15 mouse cellular contexts compared by ENCODE assay signal in the genomic region with DNA sequence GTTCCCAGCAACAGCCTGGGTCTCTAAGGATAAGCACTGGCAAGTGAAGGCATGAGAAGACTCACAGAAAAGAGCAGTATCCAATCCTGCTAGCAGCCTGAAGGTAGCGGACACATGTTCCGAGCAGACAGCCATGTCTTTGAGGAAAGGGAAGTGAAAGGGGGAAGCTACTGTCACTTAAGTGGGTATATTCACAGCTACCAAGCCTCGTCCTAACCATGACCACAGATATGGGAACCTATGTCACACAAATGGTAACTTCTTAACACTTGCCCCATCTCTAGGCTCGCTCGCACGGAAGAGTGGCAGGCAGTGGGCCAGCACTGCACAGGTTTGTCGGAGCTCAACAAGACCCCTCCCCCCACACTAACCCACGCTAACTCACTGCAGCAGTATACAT.
DNase-seq lines count a peak whose midpoint lies in the region; ATAC-seq lines count a peak whose summit lies in the region.
"Had no signal": no experiment of that assay in that cellular context is flagged by ENCODE, and none has a peak within 500 bp of the region (broad histone marks: within the 10 kb centered on the region; RNA-seq: fewer than 3 reads in every experiment).

No protein-coding gene starts in this region.

- H3K9me3 ChIP-seq in forebrain, embryonic 16.5 days (ENCODE audit: control insufficient read depth, low read length), result no peaks in the 10 kb centered on the region
- H3K9me3 ChIP-seq: embryonic facial prominence, embryonic 10.5 days; forebrain, embryonic 10.5 days; heart, embryonic 15.5 days; midbrain, embryonic 10.5 days; neural tube, embryonic 13.5 days had no signal

- H3K4me3 ChIP-seq in forebrain, embryonic 16.5 days (replicated peaks; ENCODE audit: low read length), result no peak overlapping the region
- H3K4me3 ChIP-seq: embryonic facial prominence, embryonic 10.5 days; forebrain, embryonic 10.5 days; heart, embryonic 15.5 days; midbrain, embryonic 10.5 days; neural tube, embryonic 13.5 days had no signal

- H3K27ac ChIP-seq in forebrain, embryonic 16.5 days (ENCODE audit: low read length), result no peak overlapping the region
- H3K27ac ChIP-seq: embryonic facial prominence, embryonic 10.5 days; forebrain, embryonic 10.5 days; heart, embryonic 15.5 days; midbrain, embryonic 10.5 days; neural tube, embryonic 13.5 days had no signal

- H3K36me3 ChIP-seq in splenic B cell, adult 2 months (ENCODE audit: control insufficient read depth, insufficient read depth, low read length, poor library complexity, severe bottlenecking), result 0 out of 2 replicates have a peak, but pooled peaks cover 1% of the 10 kb centered on the region
- peaks cover 4% of the 10 kb centered on the region for H3K36me3 ChIP-seq in forebrain, embryonic 16.5 days (ENCODE audit: control insufficient read depth, insufficient read depth)
- H3K36me3 ChIP-seq: heart, embryonic 15.5 days had no signal

- H3K4me1 ChIP-seq in forebrain, embryonic 16.5 days (replicated peaks; ENCODE audit: control insufficient read depth, insufficient read depth, low read length), result no peaks in the 10 kb centered on the region
- H3K4me1 ChIP-seq: embryonic facial prominence, embryonic 10.5 days; heart, embryonic 15.5 days; neural tube, embryonic 13.5 days had no signal

- peak; percentile 5 for DNase-seq in CD4-positive, CD25-positive, alpha-beta regulatory T cell, adult 2 months (ENCODE audit: low read depth, low spot score)
- peak; percentile 63 for DNase-seq in lung, postnatal 25 days (ENCODE audit: low spot score)
- no peak for DNase-seq in lung, postnatal 14 days
- DNase-seq in splenic B cell, adult 2 months (ENCODE audit: low read depth, low spot score), result peak; percentile 88
- no peak for DNase-seq in frontal cortex, postnatal 36 days (ENCODE audit: low spot score in 2 of 2)
- DNase-seq: cerebellum, adult 11-12 months; kidney, postnatal 14 days had no signal

- H3K27me3 ChIP-seq in splenic B cell, adult 2 months (ENCODE audit: control insufficient read depth, insufficient read depth, low read length, poor library complexity, severe bottlenecking), result no peaks in the 10 kb centered on the region
- no peaks in the 10 kb centered on the region for H3K27me3 ChIP-seq in forebrain, embryonic 16.5 days (replicated peaks; ENCODE audit: control insufficient read depth, insufficient read depth, low read length)
- H3K27me3 ChIP-seq: heart, embryonic 15.5 days; neural tube, embryonic 13.5 days had no signal

- ATAC-seq in CD4-positive, CD25-positive, alpha-beta regulatory T cell, adult 4 months, result no peak
- peak; percentile 88 for ATAC-seq in megakaryocyte, adult 5-6 weeks (ENCODE audit: poor library complexity, severe bottlenecking)
- ATAC-seq in forebrain, embryonic 16.5 days, result no peak

- no peak overlapping the region for H3K9ac ChIP-seq in forebrain, embryonic 16.5 days (replicated peaks; ENCODE audit: low read depth, low read length)
- H3K9ac ChIP-seq: heart, embryonic 15.5 days; neural tube, embryonic 13.5 days had no signal

- no peak overlapping the region for H3K4me2 ChIP-seq in forebrain, embryonic 16.5 days (ENCODE audit: low read length)
- H3K4me2 ChIP-seq: heart, embryonic 15.5 days; neural tube, embryonic 13.5 days had no signal

- WGBS in forebrain, embryonic 16.5 days, result 92% methylated on average over 8 of the region's 8 CpGs

Comparison
In these comparisons a context has a peak if more than half of its experiments do, and no peak if none do; other contexts are left out.
1. DNase-seq: peak in CD4-positive, CD25-positive, alpha-beta regulatory T cell, adult 2 months (single experiment), lung, postnatal 25 days (single experiment) and splenic B cell, adult 2 months (single experiment); none in lung, postnatal 14 days (single experiment) and frontal cortex, postnatal 36 days (0 of 2).